Mouse (Mus musculus): Measurements from ENCODE around the gene Mfap1a.
A peak's percentile ranks its signal among the peaks of the same experiment; 100 is the strongest.
"Not testable (repeated sequence)": the region's sequence is repeated elsewhere in the genome, so short reads cannot be mapped to it uniquely, and the experiment has no call there.

The Mfap1a gene

DNA sequence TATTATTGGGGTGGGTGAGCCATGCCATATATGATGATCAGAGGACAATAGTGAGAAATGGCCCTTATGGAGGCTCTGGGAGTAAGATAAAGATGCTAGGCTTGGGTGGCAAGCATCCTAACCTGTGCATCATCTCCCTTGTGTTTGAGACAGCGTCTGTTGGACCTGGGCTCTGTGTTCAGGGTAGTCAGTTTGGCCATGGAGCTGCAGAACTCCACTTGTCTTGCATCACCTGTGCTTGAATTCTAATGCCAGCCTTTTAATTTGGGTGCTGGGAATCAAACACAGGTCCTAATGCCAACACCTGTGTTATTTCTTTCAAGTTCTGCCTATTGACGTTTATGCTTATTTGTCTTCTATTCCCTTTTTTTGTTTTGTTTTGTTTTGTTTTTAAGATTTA is 31.2 kb downstream of the Mfap1a start:
- not testable (repeated sequence) for DNase-seq (ENCODE audit: low read depth, low spot score)

GRCm38 (mm10) chr2:121474180-121474535 is 32.3 kb downstream of the Mfap1a start:
- DNase-seq (ENCODE audit: low read depth, low spot score): no peak

DNA sequence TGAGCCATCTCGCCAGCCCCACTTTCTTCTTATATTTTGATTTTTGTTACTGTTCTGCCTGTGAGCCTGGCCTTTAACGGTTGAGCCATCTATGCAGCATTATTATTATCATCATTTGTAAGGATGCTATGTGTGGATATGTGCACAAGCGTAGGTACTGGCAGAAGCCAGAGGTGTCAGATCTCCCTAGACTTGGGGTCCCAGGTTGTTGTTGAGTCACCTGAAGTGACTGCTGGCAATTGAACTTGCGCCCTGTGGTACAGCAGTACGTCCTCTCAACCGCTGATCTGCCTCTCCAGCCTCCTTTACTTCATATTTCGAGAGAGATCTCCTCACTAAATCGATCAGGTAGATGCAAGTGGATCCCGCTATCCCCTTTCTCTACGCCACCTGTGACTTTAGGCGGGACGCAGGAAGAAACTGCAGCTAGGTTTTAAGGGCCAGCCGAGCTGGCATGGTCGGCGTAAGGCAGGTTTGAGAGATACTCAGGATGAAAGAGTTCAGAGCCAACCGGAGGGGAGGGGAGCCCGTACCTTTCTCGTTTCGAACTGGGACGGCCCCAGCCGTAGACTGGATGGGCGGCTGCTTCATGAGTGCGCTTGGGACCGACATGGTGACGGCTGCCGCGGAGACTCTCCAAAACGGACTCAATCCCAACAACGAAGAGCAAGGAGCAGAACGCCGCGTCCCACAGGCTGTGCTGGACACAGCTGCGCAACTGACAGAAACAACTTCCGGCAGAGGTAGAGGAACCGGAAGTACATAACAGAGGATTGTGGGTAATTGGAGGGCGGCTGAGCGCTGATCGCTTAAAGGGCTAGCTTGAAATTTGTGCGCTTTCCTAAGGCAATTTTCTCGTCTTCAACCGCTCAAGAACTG is 32.9 kb downstream of the Mfap1a start, which contains the start of gene Mfap1b:
Gene Mfap1b (minus strand): TSS at position 767 of the 879 bp plus-strand sequence.
- peak; percentile 94 for DNase-seq (ENCODE audit: low read depth, low spot score)

DNA sequence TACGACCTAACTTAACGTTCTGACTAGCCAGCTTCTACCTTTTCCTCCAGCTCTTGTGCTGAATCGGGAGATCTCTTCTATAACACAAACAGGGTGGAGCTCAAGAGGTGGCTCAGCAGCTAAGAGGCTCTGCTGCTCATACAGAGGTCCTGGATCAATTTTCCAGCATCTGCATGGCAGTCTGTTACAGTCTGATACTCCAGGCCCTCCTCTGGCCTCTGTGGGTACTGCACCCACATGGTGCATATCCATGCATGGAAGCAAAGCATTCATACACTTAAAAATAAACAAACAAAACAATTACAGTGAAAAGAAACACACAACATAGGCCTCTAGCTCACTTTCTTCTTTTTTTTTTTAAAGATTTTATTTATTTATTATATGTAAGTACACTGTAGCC is 33.7 kb downstream of the Mfap1a start:
- not testable (repeated sequence) for DNase-seq (ENCODE audit: low read depth, low spot score)

GRCm38 (mm10) chr2:121468982-121469381 is 37.5 kb downstream of the Mfap1a start:
- DNase-seq (ENCODE audit: low read depth, low spot score): not testable (repeated sequence)

DNA sequence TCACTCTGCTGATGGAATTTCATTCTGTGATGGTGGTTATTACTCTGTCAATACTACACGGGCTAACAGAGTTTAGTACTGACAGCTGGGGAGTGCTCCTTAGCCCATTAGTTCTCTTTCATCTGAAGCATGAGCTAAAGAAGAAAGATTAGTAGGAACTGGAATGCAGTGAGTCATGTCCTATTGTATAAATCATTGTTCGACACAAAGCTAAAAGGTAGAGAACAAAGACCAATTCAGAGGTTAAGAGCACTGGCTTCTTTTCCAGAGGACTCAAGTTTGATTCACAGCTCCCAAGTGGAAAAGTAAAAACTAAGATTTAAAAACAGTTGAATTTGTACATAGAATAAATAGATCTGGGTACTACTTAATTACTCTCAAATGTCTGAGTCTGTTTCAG is 46.4 kb downstream of the Mfap1a start:
- DNase-seq (ENCODE audit: low read depth, low spot score): no peak

DNA sequence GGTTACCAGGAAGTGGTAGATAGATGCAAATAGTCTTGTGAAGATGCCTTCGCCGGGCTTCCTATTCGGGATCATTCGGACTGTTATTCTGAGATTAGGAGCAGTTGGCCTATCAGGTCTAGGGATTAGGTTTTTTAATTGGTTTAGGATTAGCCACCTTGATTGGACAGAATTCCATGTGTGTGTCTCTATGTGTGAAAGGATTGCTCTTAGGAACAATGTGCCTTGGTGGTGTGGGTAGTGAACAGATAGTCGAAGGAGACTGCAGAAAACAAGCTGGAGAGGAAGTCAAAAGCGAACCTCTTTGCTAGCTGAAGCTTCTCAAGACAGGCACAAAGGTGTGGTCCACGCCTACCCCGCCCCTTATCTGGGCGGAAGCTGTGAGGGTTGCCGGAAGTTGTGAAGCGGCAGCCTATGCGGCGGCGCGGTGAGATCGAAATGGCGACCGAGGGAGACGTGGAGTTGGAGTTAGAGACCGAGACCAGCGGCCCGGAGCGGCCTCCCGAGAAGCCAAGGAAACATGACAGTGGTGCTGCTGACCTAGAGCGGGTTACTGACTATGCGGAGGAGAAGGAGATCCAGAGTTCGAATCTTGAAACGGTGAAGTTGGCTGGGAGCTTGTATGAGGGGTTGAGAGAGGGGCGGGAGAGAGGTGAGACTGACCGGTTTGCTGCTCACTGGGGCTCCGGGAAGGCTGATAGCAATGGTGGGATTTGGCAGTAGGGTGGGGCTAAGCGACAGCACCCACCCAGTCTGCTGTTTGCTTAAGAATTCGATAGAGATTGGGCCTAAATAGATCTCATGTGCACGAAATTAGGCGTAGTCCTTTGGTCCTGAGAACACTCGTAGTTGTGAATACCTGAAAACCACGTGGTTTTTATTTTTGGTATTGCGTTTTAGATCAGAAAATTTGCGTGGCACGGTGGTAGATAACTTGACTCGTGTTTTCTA is 49.5 kb downstream of the Mfap1a start, which contains the start of gene Serinc4:
Gene Serinc4 (minus strand): TSS at position 90 of the 951 bp plus-strand sequence.
- peak; percentile 81 for DNase-seq (ENCODE audit: low read depth, low spot score)

- no peak for DNase-seq (ENCODE audit: low read depth, low spot score)
These were observed 50.9 kb downstream of the Mfap1a start for GRCm38 (mm10) chr2:121455534-121455933.

GRCm38 (mm10) chr2:121453917-121454316 is 52.5 kb downstream of the Mfap1a start:
- DNase-seq (ENCODE audit: low read depth, low spot score): no peak

GRCm38 (mm10) chr2:121452990-121453389 is 53.5 kb downstream of the Mfap1a start, which contains the start of gene Hypk:
Gene Hypk (plus strand): TSS chr2:121453290.
- DNase-seq (ENCODE audit: low read depth, low spot score): no peak

DNA sequence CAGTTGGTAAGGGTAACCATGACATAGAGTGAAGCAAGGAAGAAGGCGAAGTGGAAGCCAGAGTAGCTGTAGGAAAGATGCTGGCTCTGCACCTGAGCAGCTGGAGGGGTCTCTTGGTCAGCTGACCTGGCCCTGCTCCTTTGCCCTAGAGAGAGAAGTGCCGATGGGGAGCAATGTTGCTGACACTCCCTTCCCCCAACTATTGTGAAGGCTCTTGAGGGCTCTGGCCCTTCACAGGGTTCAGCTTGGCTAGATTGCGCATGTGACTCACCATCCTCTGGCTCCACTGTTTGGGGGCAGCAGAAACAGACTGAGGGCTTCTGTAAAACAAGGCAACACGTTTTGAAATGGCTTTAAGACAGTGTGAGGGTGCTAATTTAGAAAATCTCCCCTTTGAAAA is 54.1 kb downstream of the Mfap1a start:
- DNase-seq (ENCODE audit: low read depth, low spot score): no peak

- DNase-seq (ENCODE audit: low read depth, low spot score): no peak
These were observed 56.4 kb downstream of the Mfap1a start for GRCm38 (mm10) chr2:121450093-121450492.

- DNase-seq (ENCODE audit: low read depth, low spot score): no peak
These were observed 56.9 kb downstream of the Mfap1a start for GRCm38 (mm10) chr2:121449545-121450011.

- DNase-seq (ENCODE audit: low read depth, low spot score): peak; percentile 94
These were observed 57.5 kb downstream of the Mfap1a start, which contains the start of gene Serf2 for GRCm38 (mm10) chr2:121448739-121449535. Gene Serf2 (plus strand): TSS chr2:121449195.

- DNase-seq (ENCODE audit: low read depth, low spot score): no peak
These were observed 58.3 kb downstream of the Mfap1a start for GRCm38 (mm10) chr2:121448136-121448535.

DNA sequence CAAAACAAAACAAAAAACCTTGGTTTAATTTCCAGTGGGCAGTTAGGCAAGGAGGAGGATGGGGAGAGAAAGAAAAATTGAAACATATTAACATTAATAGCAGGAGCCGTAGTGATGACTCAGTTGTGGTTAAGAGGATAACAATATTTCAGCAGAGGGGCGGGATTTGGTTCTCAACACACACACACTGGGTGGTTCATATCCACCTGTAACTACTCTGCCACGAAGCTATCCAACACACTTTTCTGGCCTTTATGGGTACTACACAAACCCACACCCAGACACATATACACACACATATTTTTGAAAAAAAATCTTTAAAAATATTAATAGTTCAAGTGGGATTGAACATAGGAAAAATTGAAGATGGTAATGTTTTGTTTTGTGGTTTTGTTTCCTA is 59.5 kb downstream of the Mfap1a start:
- DNase-seq (ENCODE audit: low read depth, low spot score): no peak

DNA sequence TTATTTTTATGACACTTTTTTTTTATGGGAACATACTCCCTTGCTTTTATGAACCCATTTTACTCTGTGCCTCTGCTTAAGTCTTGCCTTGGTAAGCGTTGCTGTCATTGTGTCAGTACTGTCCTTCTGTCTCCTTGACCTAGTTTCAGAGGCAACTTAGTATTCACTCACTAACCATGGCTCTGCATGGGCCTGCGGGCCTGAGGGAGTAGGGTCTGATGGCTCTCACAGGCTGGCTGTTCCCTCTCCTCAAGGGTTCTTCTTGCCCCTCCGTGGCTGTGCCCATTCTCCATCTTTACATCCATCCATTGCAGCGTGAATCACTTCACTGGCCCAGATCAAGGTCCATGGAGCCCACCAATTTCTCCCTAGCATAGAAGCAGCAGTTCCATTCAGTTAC is 60.0 kb downstream of the Mfap1a start:
- DNase-seq (ENCODE audit: low read depth, low spot score): no peak

- DNase-seq (ENCODE audit: low read depth, low spot score): no peak
These were observed 61.3 kb downstream of the Mfap1a start for GRCm38 (mm10) chr2:121445117-121445516.

GRCm38 (mm10) chr2:121444178-121444577 is 62.3 kb downstream of the Mfap1a start, which contains the start of gene Ell3:
Gene Ell3 (minus strand): TSS chr2:121444278.
- DNase-seq (ENCODE audit: low read depth, low spot score): no peak

DNA sequence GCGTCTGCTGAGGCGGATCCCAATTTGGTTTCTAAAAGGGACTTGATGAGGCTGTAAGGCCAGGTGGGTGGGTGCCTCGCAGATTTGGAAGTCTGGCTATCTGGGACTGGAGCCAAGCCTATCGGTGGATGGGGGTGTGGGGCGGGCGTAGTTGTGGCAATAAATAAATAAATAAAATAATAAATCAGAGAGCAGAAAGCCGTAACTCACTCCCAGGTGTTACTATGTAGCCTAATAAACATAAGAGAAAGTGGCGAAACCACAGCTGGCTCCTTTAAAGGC is 63.5 kb downstream of the Mfap1a start:
- DNase-seq (ENCODE audit: low read depth, low spot score): no peak

Measured in telencephalon, adult 2 months (tissue).